Mouse (Mus musculus): Measurements from ENCODE around the gene Ppp6r1. TPM values are rescaled to one million over a fixed set of nuclear protein-coding genes. Genes with fewer than 3 reads are reported as not detected.

The Ppp6r1 gene
- total RNA-seq (2023): 100 to 1,000 TPM; 146 to 160 TPM

GRCm38 (mm10) chr7:4658912-4659551 lies at the start of gene Ppp6r1:
Ppp6r1 (minus strand) TSS chr7:4659019.

GRCm38 (mm10) chr7:4690387-4690786 lies 31.6 kb upstream of the Ppp6r1 start, which contains the start of gene Brsk1:
Brsk1 (plus strand) TSS chr7:4690604.

GRCm38 (mm10) chr7:4684632-4685417 lies 26.0 kb upstream of the Ppp6r1 start, which contains the start of gene Hspbp1:
Hspbp1 (minus strand) TSS chr7:4685068.

GRCm38 (mm10) chr7:4631031-4631430 lies 27.8 kb downstream of the Ppp6r1 start, which contains the start of gene Tmem86b:
Tmem86b (minus strand) TSS chr7:4631422.

GRCm38 (mm10) chr7:4603873-4604272 lies 54.9 kb downstream of the Ppp6r1 start, which contains the start of gene Ptprh:
Ptprh (minus strand) TSS chr7:4604041.

Other genes starting within 250 kb of the Ppp6r1 start
- gene Rdh13, start 213.4 kb downstream of the Ppp6r1 start, total RNA-seq (2023): 1 to 10 TPM; 3.5 to 4.5 TPM
- 1 to 10 TPM; 6.2 to 9.9 TPM for gene Eps8l1, start 198.3 kb downstream of the Ppp6r1 start, total RNA-seq (2023)
- 100 to 1,000 TPM; 226 to 229 TPM for gene Ppp1r12c, start 157.3 kb downstream of the Ppp6r1 start, total RNA-seq (2023)
- 10 to 100 TPM in 1 of 2 experiments, 1 to 10 TPM in 1; 6.1 to 12.0 TPM for gene Tnnt1, start 142.6 kb downstream of the Ppp6r1 start, total RNA-seq (2023)
- gene Tnni3, start 134.8 kb downstream of the Ppp6r1 start, total RNA-seq (2023): 1 to 10 TPM; 1.1 to 1.2 TPM
- under 1 TPM; 0.31 to 0.71 TPM for gene Dnaaf3, start 126.6 kb downstream of the Ppp6r1 start, total RNA-seq (2023)
- gene Syt5, start 111.5 kb downstream of the Ppp6r1 start, total RNA-seq (2023): not detected
- gene Ptprh, start 55.0 kb downstream of the Ppp6r1 start, total RNA-seq (2023): not detected
- 10 to 100 TPM; 17.4 to 23.2 TPM for gene Tmem86b, start 27.6 kb downstream of the Ppp6r1 start, total RNA-seq (2023)
- gene Hspbp1, start 26.0 kb upstream of the Ppp6r1 start, total RNA-seq (2023): 10 to 100 TPM; 15.2 to 16.2 TPM
- gene Brsk1, start 31.6 kb upstream of the Ppp6r1 start, total RNA-seq (2023): not detected
- 10 to 100 TPM; 18.1 to 22.3 TPM for gene Tmem150b, start 66.2 kb upstream of the Ppp6r1 start, total RNA-seq (2023)
- gene Kmt5c, start 81.1 kb upstream of the Ppp6r1 start, total RNA-seq (2023): 10 to 100 TPM; 96.3 to 97.7 TPM
- gene Cox6b2, start 94.1 kb upstream of the Ppp6r1 start, total RNA-seq (2023): 10 to 100 TPM; 25.0 to 29.5 TPM
- gene Fam71e2, start 112.3 kb upstream of the Ppp6r1 start, total RNA-seq (2023): not detected
- not detected for gene Il11, start 123.8 kb upstream of the Ppp6r1 start, total RNA-seq (2023)
- gene Tmem190, start 123.9 kb upstream of the Ppp6r1 start, total RNA-seq (2023): not detected
- gene Tmem238, start 130.6 kb upstream of the Ppp6r1 start, total RNA-seq (2023): 1 to 10 TPM; 1.1 to 3.2 TPM
- gene Rpl28, start 133.9 kb upstream of the Ppp6r1 start, total RNA-seq (2023): 100 to 1,000 TPM; 921 to 945 TPM
- 100 to 1,000 TPM; 187 to 214 TPM for gene Ube2s, start 153.6 kb upstream of the Ppp6r1 start, total RNA-seq (2023)
- gene Shisa7, start 185.7 kb upstream of the Ppp6r1 start, total RNA-seq (2023): not detected
- gene Isoc2b, start 211.2 kb upstream of the Ppp6r1 start, total RNA-seq (2023): 1 to 10 TPM; 2.8 to 6.7 TPM
- 10 to 100 TPM in 1 of 2 experiments, 1 to 10 TPM in 1; 8.7 to 10.1 TPM for gene Isoc2a, start 218.1 kb upstream of the Ppp6r1 start, total RNA-seq (2023)
- not detected for gene Gm36210, start 247.5 kb upstream of the Ppp6r1 start, total RNA-seq (2023)